Mouse (Mus musculus): ENCODE results near the gene Cers6.

DNA sequence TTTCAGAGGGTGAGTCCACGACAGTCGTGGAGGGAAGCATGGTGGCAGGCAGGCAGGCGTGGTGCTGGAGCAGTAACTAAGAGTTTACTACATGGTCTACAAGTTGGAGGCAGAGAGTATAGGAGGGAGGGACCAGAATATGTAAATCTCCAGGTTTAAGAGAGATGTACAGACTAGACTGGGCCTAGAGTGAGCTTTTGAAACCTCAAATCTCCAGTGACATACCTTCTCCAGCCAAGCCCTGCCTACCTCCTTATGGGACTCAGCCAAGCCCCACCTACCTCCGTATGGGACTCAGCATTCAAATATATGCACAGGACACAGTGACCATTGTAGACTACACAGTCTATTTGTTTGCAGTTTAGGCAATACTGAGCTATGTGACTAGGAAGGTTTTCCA lies 184.7 kb downstream of the Cers6 start:
- TF ChIP-seq CTCF (conservative IDR thresholded peaks at IDR 0.05; ENCODE audit: low read length) (no peak), POU5F1 (IDR thresholded peaks at IDR 0.05; ENCODE audit: borderline replicate concordance, low read length) (no peak)

All from E14TG2a.4 (cell line).